Mouse (Mus musculus) brain, embryonic 14.5 days (tissue): ENCODE results near the gene Myh14.

ENCODE experiments used
- CTCF ChIP-seq: fragments of 200-500 bp; IDR thresholded peaks from 2 replicates; pipeline ENCODE4 v1.5.1; 2012; ENCODE audit warnings: inconsistent platforms, mild to moderate bottlenecking, moderate library complexity, borderline replicate concordance; ENCODE audit not compliant: insufficient read depth, insufficient read length; ENCODE audit errors: extremely low read depth
- POLR2A ChIP-seq: fragments of 200-500 bp; IDR thresholded peaks from 2 replicates; pipeline ENCODE4 v1.6.1; 2012; ENCODE audit warnings: mild to moderate bottlenecking, inconsistent platforms, borderline replicate concordance; ENCODE audit not compliant: poor library complexity, insufficient read depth, insufficient read length, severe bottlenecking; ENCODE audit errors: extremely low read depth

GRCm38 (mm10) chr7:44662168-44662567 is 8.5 kb downstream of the Myh14 start:
- TF ChIP-seq POLR2A = no peak
- no peak for TF ChIP-seq CTCF
